Mouse (Mus musculus) MEL (cell line): ENCODE results near the gene Ttll1. TPM values are rescaled to one million over a fixed set of nuclear protein-coding genes. Genes with fewer than 3 reads are reported as not detected.

Experiments
- DNase-seq: peaks from one replicate; pipeline ENCODE4 v3.0.0; 2011; ENCODE audit warnings: low read depth, low spot score
- H3K27ac ChIP-seq: 2 replicates; pipeline ENCODE4 v1.5.1; 2012; ENCODE audit warnings: low read depth, mild to moderate bottlenecking, control low read depth, low read length, moderate library complexity; ENCODE audit not compliant: control insufficient read depth
- H3K27me3 ChIP-seq, 2 experiments: fragments of 150-350 bp in 1 of 2; sonication (generic) in 1 of 2; 2 replicates each; pipeline ENCODE4 v1.6.1; 2012; ENCODE audit warnings: low read length in 2 of 2, mild to moderate bottlenecking in 2 of 2, improper control_type of control experiment in 1 of 2, moderate library complexity in 1 of 2; ENCODE audit not compliant: insufficient read depth in 2 of 2, control insufficient read depth in 1 of 2
- H3K36me3 ChIP-seq, 2 experiments: 2 replicates each; pipeline ENCODE4 v1.6.1; 2012 to 2014; ENCODE audit warnings: low read length in 2 of 2, improper control_type of control experiment in 1 of 2, inconsistent platforms in 1 of 2, mild to moderate bottlenecking in 1 of 2; ENCODE audit not compliant: insufficient read depth in 2 of 2, control insufficient read depth in 1 of 2
- H3K4me1 ChIP-seq, 2 experiments: fragments of 150-350 bp in 1 of 2; sonication (generic) in 1 of 2; 2 replicates each; pipeline ENCODE4 v1.6.1; 2012; ENCODE audit warnings: low read length in 2 of 2, improper control_type of control experiment in 1 of 2, mild to moderate bottlenecking in 1 of 2; ENCODE audit not compliant: insufficient read depth in 2 of 2, control insufficient read depth in 1 of 2
- H3K4me3 ChIP-seq, 2 experiments: fragments of 150-350 bp in 1 of 2; sonication (generic) in 1 of 2; 2 replicates each; pipeline ENCODE4 v1.5.1; 2012; ENCODE audit warnings: low read depth in 2 of 2, low read length in 2 of 2, mild to moderate bottlenecking in 2 of 2, moderate library complexity in 2 of 2, control low read depth in 1 of 2, improper control_type of control experiment in 1 of 2; ENCODE audit not compliant: control insufficient read depth in 1 of 2, insufficient read depth in 1 of 2
- H3K79me2 ChIP-seq: 2 replicates; pipeline ENCODE4 v1.6.1; 2012; ENCODE audit warnings: mild to moderate bottlenecking, low read length, moderate library complexity; ENCODE audit not compliant: control insufficient read depth, poor library complexity, insufficient read depth
- H3K9ac ChIP-seq: 2 replicates; pipeline ENCODE4 v1.6.1; 2012; ENCODE audit warnings: low read depth, mild to moderate bottlenecking, control low read depth, low read length, moderate library complexity; ENCODE audit not compliant: control insufficient read depth, poor library complexity, severe bottlenecking
- H3K9me3 ChIP-seq: fragments of 150-350 bp; sonication (generic); replicated peaks from 2 replicates; pipeline ENCODE4 v1.6.1; 2012; ENCODE audit warnings: mild to moderate bottlenecking, low read length, improper control_type of control experiment, moderate library complexity; ENCODE audit not compliant: insufficient read depth
- BHLHE40 ChIP-seq: IDR thresholded peaks from 2 replicates; pipeline ENCODE4 v1.6.1; 2012; ENCODE audit warnings: low read depth, mild to moderate bottlenecking, inconsistent platforms, low read length, improper control_type of control experiment, borderline replicate concordance
- CHD1 ChIP-seq: IDR thresholded peaks from 2 replicates; pipeline ENCODE4 v1.6.1; 2012; ENCODE audit warnings: low read depth, mild to moderate bottlenecking, inconsistent platforms, low read length, improper control_type of control experiment
- E2F4 ChIP-seq: IDR thresholded peaks from 2 replicates; pipeline ENCODE4 v1.6.1; 2011; ENCODE audit warnings: low read depth, low read length, improper control_type of control experiment, borderline replicate concordance
- ELF1 ChIP-seq: IDR thresholded peaks from 2 replicates; pipeline ENCODE4 v1.6.1; 2014; ENCODE audit warnings: low read depth, mild to moderate bottlenecking, inconsistent platforms, low read length, improper control_type of control experiment, moderate library complexity
- GABPA ChIP-seq: IDR thresholded peaks from 2 replicates; pipeline ENCODE4 v1.6.1; 2012; ENCODE audit warnings: low read depth, mild to moderate bottlenecking, inconsistent platforms, low read length, improper control_type of control experiment, moderate library complexity
- GATA1 ChIP-seq: IDR thresholded peaks from 2 replicates; pipeline ENCODE4 v1.6.1; 2011; ENCODE audit warnings: low read depth, low read length, improper control_type of control experiment
- HCFC1 ChIP-seq: IDR thresholded peaks from 2 replicates; pipeline ENCODE4 v1.6.1; 2012; ENCODE audit warnings: low read depth, mild to moderate bottlenecking, inconsistent platforms, low read length, improper control_type of control experiment, moderate library complexity
- KAT2A ChIP-seq: conservative IDR thresholded peaks from 2 replicates; pipeline ENCODE4 v1.6.1; 2012; ENCODE audit warnings: low read depth, low read length, improper control_type of control experiment, inconsistent platforms
- MAFK ChIP-seq: IDR thresholded peaks from 2 replicates; pipeline ENCODE4 v1.6.1; 2011; ENCODE audit warnings: low read depth, mild to moderate bottlenecking, low read length, improper control_type of control experiment, borderline replicate concordance
- MAX ChIP-seq: IDR thresholded peaks from 2 replicates; pipeline ENCODE4 v1.6.1; 2011; ENCODE audit warnings: low read length, improper control_type of control experiment
- MYB ChIP-seq: IDR thresholded peaks from 2 replicates; pipeline ENCODE4 v1.6.1; 2011; ENCODE audit warnings: mild to moderate bottlenecking, low read depth, low read length, improper control_type of control experiment
- NELFE ChIP-seq: IDR thresholded peaks from 2 replicates; pipeline ENCODE4 v1.6.1; 2011; ENCODE audit warnings: low read depth, low read length, improper control_type of control experiment
- SMC3 ChIP-seq: IDR thresholded peaks from 2 replicates; pipeline ENCODE4 v1.6.1; 2011; ENCODE audit warnings: low read depth, low read length, improper control_type of control experiment
- TAL1 ChIP-seq: IDR thresholded peaks from 2 replicates; pipeline ENCODE4 v1.6.1; 2012; ENCODE audit warnings: mild to moderate bottlenecking, inconsistent platforms, low read length, moderate library complexity, mixed read lengths
- TBP ChIP-seq: IDR thresholded peaks from 2 replicates; pipeline ENCODE4 v1.8.0; 2011; ENCODE audit warnings: low read depth, low read length, improper control_type of control experiment
- TCF12 ChIP-seq: IDR thresholded peaks from 2 replicates; pipeline ENCODE4 v1.6.1; 2014; ENCODE audit warnings: low read depth, mild to moderate bottlenecking, inconsistent platforms, low read length, improper control_type of control experiment, moderate library complexity
- USF2 ChIP-seq, 2 experiments: IDR thresholded peaks; 2 replicates each; pipeline ENCODE4 v1.6.1; 2011 to 2012; ENCODE audit warnings: improper control_type of control experiment in 2 of 2, low read length in 2 of 2, borderline replicate concordance in 1 of 2, inconsistent platforms in 1 of 2, low read depth in 1 of 2, mild to moderate bottlenecking in 1 of 2; ENCODE audit not compliant: insufficient read depth in 1 of 2
- ZC3H11A ChIP-seq: IDR thresholded peaks from 2 replicates; pipeline ENCODE4 v1.6.1; 2012; ENCODE audit warnings: low read depth, mild to moderate bottlenecking, inconsistent platforms, low read length, improper control_type of control experiment
- ZMIZ1 ChIP-seq: IDR thresholded peaks from 2 replicates; pipeline ENCODE4 v1.6.1; 2012; ENCODE audit warnings: low read depth, mild to moderate bottlenecking, inconsistent platforms, low read length, improper control_type of control experiment, moderate library complexity
- polyA plus RNA-seq, 2 experiments: library from polyadenylated mRNA; stranded (reverse) in 1 of 2; unstranded in 1 of 2; fragments of >175 nt in 1 of 2; fragments of >200 nt in 1 of 2; gene quantifications; 2 replicates each; pipeline versions ENCODE4 v1.2.1 to v1.2.4; 2012; ENCODE audit warnings: low replicate concordance in 2 of 2, low read depth in 1 of 2; ENCODE audit not compliant: insufficient read length in 2 of 2, insufficient read depth in 1 of 2, missing spikeins in 1 of 2
- total RNA-seq: library from RNA; depleted of rRNA; stranded (reverse); fragments of 300-350 nt; gene quantifications from 2 replicates; pipeline ENCODE4 v1.2.3, GENCODE M21; 2012

The Ttll1 gene
- total and polyA plus RNA-seq, 3 experiments: 3.4 to 14.1 TPM; not detected in 1

- Histone ChIP-seq H3K4me1 (peaks cover 0 to 9% of the 10 kb centered on the region in 2 experiments; a peak in 1 of 4 replicates), H3K36me3 (no peaks in the 10 kb centered on the region; a peak in 2 of 4 replicates), H3K27ac (no peak overlapping the region)
- no peak for TF ChIP-seq MAFK
- TF ChIP-seq ELF1: no peak
- TF ChIP-seq GATA1: no peak
- TF ChIP-seq CHD1: no peak
- no peak for TF ChIP-seq MYB
- no peak for TF ChIP-seq TAL1
- TF ChIP-seq HCFC1: no peak
- TF ChIP-seq, all 39 proteins: peak for 0
- no peak overlapping the region for H3K4me3 ChIP-seq
- H3K9me3 ChIP-seq: no peaks in the 10 kb centered on the region
- no peaks in the 10 kb centered on the region for H3K79me2 ChIP-seq
- DNase-seq: no peak
- H3K27me3 ChIP-seq: no peaks in the 10 kb centered on the region
- no peak overlapping the region for H3K9ac ChIP-seq
Measured at GRCm38 (mm10) chr15:83487477-83488115, 23.1 kb downstream of the Ttll1 start.

GRCm38 (mm10) chr15:83484311-83484710, 26.4 kb downstream of the Ttll1 start:
- Histone ChIP-seq H3K27me3 (no peaks in the 10 kb centered on the region), H3K9me3 (no peaks in the 10 kb centered on the region), H3K79me2 (no peaks in the 10 kb centered on the region)
- TF ChIP-seq BHLHE40 (no peak), ZC3H11A (no peak), E2F4 (no peak), MYB (no peak), CHD1 (no peak), KAT2A (no peak), NELFE (no peak), MAFK (no peak), ZMIZ1 (no peak), GABPA (no peak), MAX (no peak), TBP (no peak), TCF12 (no peak), SMC3 (no peak), USF2 (IDR thresholded peaks at IDR 0.05; ENCODE audit: borderline replicate concordance in 1 of 2, insufficient read depth in 1 of 2, low read depth in 1 of 2, low read length in 2 of 2) (no peak), HCFC1 (no peak)
- TF ChIP-seq, all 39 proteins: peak for 0
- DNase-seq: no peak
- H3K9ac ChIP-seq: no peak overlapping the region
- H3K4me3 ChIP-seq: no peak overlapping the region
- H3K4me1 ChIP-seq: 0 out of 4 replicates have a peak, but pooled peaks cover 0 to 3% of the 10 kb centered on the region in 2 experiments
- no peaks in the 10 kb centered on the region; a peak in 1 of 4 replicates for H3K36me3 ChIP-seq
- H3K27ac ChIP-seq: no peak overlapping the region
